Mouse (Mus musculus): Measurements from ENCODE around the gene Sec24a. TPM values are rescaled to one million over a fixed set of nuclear protein-coding genes. Genes with fewer than 3 reads are reported as not detected.

Gene Sec24a
- total and polyA plus RNA-seq, 3 experiments: 9.3 to 16.6 (median 15.3) TPM

DNA sequence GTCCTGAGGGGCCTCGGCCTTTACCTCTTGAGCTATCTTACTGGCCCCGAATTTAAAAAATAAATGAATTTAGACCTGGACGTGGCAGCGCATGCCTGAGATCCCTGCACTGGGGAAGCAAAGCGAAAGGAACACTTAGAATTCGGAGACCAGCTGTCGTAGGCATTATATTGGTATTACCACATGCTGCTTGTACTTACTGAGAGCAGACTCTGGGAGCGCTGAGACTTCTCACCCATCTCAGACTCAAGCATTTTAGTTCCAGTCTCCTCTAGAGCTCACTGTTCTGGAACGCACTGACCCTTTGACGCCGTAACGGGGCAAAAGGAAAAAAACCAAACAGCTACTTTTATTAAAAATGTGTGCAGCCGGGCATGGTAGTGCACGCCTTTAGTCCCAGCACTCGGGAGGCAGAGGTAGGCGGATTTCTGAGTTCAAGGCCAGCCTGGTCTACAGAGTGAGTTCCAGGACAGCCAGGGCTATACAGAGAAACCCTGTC, 101.5 kb downstream of the Sec24a start:
- 89% methylated on average over 16 of the region's 16 CpGs for WGBS
- Histone ChIP-seq H3K9ac (ENCODE audit: low read depth, low read length) (no peak overlapping the region), H3K27me3 (ENCODE audit: control insufficient read depth, insufficient read depth, low read length) (no peaks in the 10 kb centered on the region), H3K4me1 (ENCODE audit: control insufficient read depth, insufficient read depth, low read length) (peaks cover 4% of the 10 kb centered on the region), H3K36me3 (ENCODE audit: control insufficient read depth, insufficient read depth, low read length) (no peaks in the 10 kb centered on the region), H3K27ac (no peak overlapping the region), H3K79me2 (replicated peaks; ENCODE audit: control insufficient read depth, insufficient read depth, low read length) (no peaks in the 10 kb centered on the region), H3K4me3 (no peak overlapping the region)
- TF ChIP-seq EP300 (IDR thresholded peaks at IDR 0.05; ENCODE audit: insufficient read depth, low read depth, low read length) (no peak), POLR2A (IDR thresholded peaks at IDR 0.05; ENCODE audit: insufficient read depth, low read depth, low read length) (no peak), CTCF (IDR thresholded peaks at IDR 0.05) (no peak)
- no peak for DNase-seq
- intact Hi-C loops (cut with DNase I): no loop called here

DNA sequence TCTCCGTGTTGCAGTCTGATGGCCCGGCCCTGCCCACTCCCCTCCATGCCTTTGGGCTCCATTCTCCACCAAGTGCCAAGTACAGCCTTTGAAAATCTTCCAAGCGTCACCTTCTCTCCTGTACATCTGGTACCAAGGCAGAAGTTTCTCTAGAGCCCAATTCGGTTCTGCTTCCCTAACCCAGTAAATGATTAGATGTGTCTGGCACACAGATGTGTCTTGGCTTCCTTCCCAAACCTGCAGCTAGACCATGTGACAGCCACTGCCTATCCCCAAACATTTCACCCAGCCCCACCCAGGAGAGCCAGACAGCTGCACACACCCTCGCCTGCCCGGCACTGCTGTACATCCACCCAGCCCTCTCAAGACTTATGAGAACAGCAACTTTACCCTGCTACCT, 104.7 kb downstream of the Sec24a start:
- Histone ChIP-seq H3K36me3 (ENCODE audit: control insufficient read depth, insufficient read depth, low read length) (no peaks in the 10 kb centered on the region), H3K9ac (ENCODE audit: low read depth, low read length) (no peak overlapping the region), H3K27ac (peak overlapping the region; percentile 47), H3K27me3 (ENCODE audit: control insufficient read depth, insufficient read depth, low read length) (no peaks in the 10 kb centered on the region), H3K4me1 (ENCODE audit: control insufficient read depth, insufficient read depth, low read length) (peaks cover 4% of the 10 kb centered on the region), H3K79me2 (replicated peaks; ENCODE audit: control insufficient read depth, insufficient read depth, low read length) (no peaks in the 10 kb centered on the region), H3K4me3 (no peak overlapping the region)
- intact Hi-C loops (cut with DNase I): no loop called here
- 23% methylated on average over 6 of the region's 6 CpGs for WGBS
- no peak for DNase-seq
- TF ChIP-seq EP300 (IDR thresholded peaks at IDR 0.05; ENCODE audit: insufficient read depth, low read depth, low read length): no peak
- TF ChIP-seq POLR2A (IDR thresholded peaks at IDR 0.05; ENCODE audit: insufficient read depth, low read depth, low read length): no peak
- no peak for TF ChIP-seq CTCF (IDR thresholded peaks at IDR 0.05)

- Histone ChIP-seq H3K27ac (peak overlapping the region; percentile 47), H3K4me3 (no peak overlapping the region), H3K27me3 (ENCODE audit: control insufficient read depth, insufficient read depth, low read length) (no peaks in the 10 kb centered on the region), H3K9ac (ENCODE audit: low read depth, low read length) (no peak overlapping the region), H3K36me3 (ENCODE audit: control insufficient read depth, insufficient read depth, low read length) (no peaks in the 10 kb centered on the region), H3K4me1 (ENCODE audit: control insufficient read depth, insufficient read depth, low read length) (peaks cover 4% of the 10 kb centered on the region), H3K79me2 (replicated peaks; ENCODE audit: control insufficient read depth, insufficient read depth, low read length) (no peaks in the 10 kb centered on the region)
- intact Hi-C loops (cut with DNase I): no loop called here
- WGBS: 38% methylated on average over 7 of the region's 7 CpGs
- TF ChIP-seq POLR2A (IDR thresholded peaks at IDR 0.05; ENCODE audit: insufficient read depth, low read depth, low read length) (no peak), CTCF (IDR thresholded peaks at IDR 0.05) (no peak), EP300 (IDR thresholded peaks at IDR 0.05; ENCODE audit: insufficient read depth, low read depth, low read length) (no peak)
- DNase-seq: no peak
Observed at GRCm38 (mm10) chr11:51658291-51658690, 105.1 kb downstream of the Sec24a start.

- intact Hi-C loops (cut with DNase I): no loop called here
- Histone ChIP-seq H3K36me3 (ENCODE audit: control insufficient read depth, insufficient read depth, low read length) (no peaks in the 10 kb centered on the region), H3K79me2 (replicated peaks; ENCODE audit: control insufficient read depth, insufficient read depth, low read length) (no peaks in the 10 kb centered on the region), H3K4me3 (no peak overlapping the region), H3K4me1 (ENCODE audit: control insufficient read depth, insufficient read depth, low read length) (peaks cover 4% of the 10 kb centered on the region), H3K9ac (ENCODE audit: low read depth, low read length) (no peak overlapping the region), H3K27ac (peak overlapping the region; percentile 17; the same call in 1 of the 2 replicates), H3K27me3 (ENCODE audit: control insufficient read depth, insufficient read depth, low read length) (no peaks in the 10 kb centered on the region)
- WGBS: 63% methylated on average over 10 of the region's 10 CpGs
- DNase-seq: peak in 1 of 2 experiments; percentile 44
- no peak for TF ChIP-seq POLR2A (IDR thresholded peaks at IDR 0.05; ENCODE audit: insufficient read depth, low read depth, low read length)
- no peak for TF ChIP-seq EP300 (IDR thresholded peaks at IDR 0.05; ENCODE audit: insufficient read depth, low read depth, low read length)
- TF ChIP-seq CTCF (IDR thresholded peaks at IDR 0.05): no peak
Observed at GRCm38 (mm10) chr11:51656798-51657521, 106.5 kb downstream of the Sec24a start.

DNA sequence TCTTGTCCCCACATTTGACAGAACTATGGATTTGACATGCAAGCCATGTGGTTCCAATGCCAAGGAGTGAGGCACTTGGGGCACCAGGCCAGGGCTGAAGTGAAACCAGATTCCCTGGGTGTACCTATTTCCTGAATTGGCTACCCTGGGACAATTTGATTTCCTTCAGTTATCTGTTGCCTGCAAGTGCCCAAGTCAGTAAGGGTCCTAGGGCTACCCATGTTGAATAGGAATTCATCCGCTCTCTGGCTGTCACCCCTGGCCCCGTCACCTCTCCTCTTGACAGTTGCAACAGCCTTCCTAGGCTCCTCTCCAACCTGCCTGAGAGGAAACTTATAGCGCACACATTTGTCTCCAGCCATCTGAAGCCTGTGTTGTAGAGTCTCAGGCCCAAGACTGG, 108.5 kb downstream of the Sec24a start:
- intact Hi-C loops (cut with DNase I): no loop called here
- Histone ChIP-seq H3K4me1 (ENCODE audit: control insufficient read depth, insufficient read depth, low read length) (peaks cover 4% of the 10 kb centered on the region), H3K4me3 (no peak overlapping the region), H3K27ac (no peak overlapping the region), H3K27me3 (ENCODE audit: control insufficient read depth, insufficient read depth, low read length) (no peaks in the 10 kb centered on the region), H3K9ac (ENCODE audit: low read depth, low read length) (no peak overlapping the region), H3K36me3 (ENCODE audit: control insufficient read depth, insufficient read depth, low read length) (no peaks in the 10 kb centered on the region), H3K79me2 (replicated peaks; ENCODE audit: control insufficient read depth, insufficient read depth, low read length) (no peaks in the 10 kb centered on the region)
- WGBS: 94% methylated on average over 3 of the region's 3 CpGs
- DNase-seq: no peak
- no peak for TF ChIP-seq EP300 (IDR thresholded peaks at IDR 0.05; ENCODE audit: insufficient read depth, low read depth, low read length)
- TF ChIP-seq CTCF (IDR thresholded peaks at IDR 0.05): no peak
- no peak for TF ChIP-seq POLR2A (IDR thresholded peaks at IDR 0.05; ENCODE audit: insufficient read depth, low read depth, low read length)

DNA sequence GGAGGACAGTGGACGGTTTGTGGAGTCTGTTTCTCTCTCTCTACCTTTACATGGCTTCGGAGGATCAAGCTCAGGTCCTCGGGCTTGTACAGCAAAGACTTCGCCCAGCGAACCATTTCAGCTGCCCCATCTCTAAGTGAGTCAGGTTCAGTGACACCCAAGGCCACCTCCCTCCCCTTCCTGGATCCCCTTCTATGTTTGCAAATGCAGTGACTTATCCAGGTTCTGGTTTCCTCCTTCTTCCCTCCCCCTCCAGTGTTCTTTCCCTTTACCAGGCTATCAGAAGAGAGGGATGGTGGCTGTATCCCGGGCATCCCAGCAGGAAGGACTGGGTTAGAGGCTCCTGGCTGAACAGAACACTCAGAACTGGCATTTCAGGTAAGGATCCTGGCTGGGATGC, 109.7 kb downstream of the Sec24a start:
- intact Hi-C loops (cut with DNase I): loop anchor here (2.0 kb wide), 2 partner anchors 27 to 35 kb away; partner anchors contain the start of gene Nhp2
- H3K79me2 ChIP-seq (replicated peaks; ENCODE audit: control insufficient read depth, insufficient read depth, low read length): no peaks in the 10 kb centered on the region
- H3K27me3 ChIP-seq (ENCODE audit: control insufficient read depth, insufficient read depth, low read length): no peaks in the 10 kb centered on the region
- no peak for TF ChIP-seq EP300 (IDR thresholded peaks at IDR 0.05; ENCODE audit: insufficient read depth, low read depth, low read length)
- no peak for TF ChIP-seq POLR2A (IDR thresholded peaks at IDR 0.05; ENCODE audit: insufficient read depth, low read depth, low read length)
- TF ChIP-seq CTCF (IDR thresholded peaks at IDR 0.05): no peak
- H3K4me1 ChIP-seq (ENCODE audit: control insufficient read depth, insufficient read depth, low read length): peaks cover 1% of the 10 kb centered on the region; the same call in 1 of the 2 replicates
- H3K36me3 ChIP-seq (ENCODE audit: control insufficient read depth, insufficient read depth, low read length): no peaks in the 10 kb centered on the region
- no peak overlapping the region for H3K9ac ChIP-seq (ENCODE audit: low read depth, low read length)
- 86% methylated on average over 6 of the region's 6 CpGs for WGBS
- H3K27ac ChIP-seq: no peak overlapping the region
- H3K4me3 ChIP-seq: no peak overlapping the region
- DNase-seq: no peak

Measured in heart, adult 2 months (tissue).